Mouse (Mus musculus) kidney, adult 2 months (tissue): ENCODE data around the gene Tmem56.

Experiments
- CTCF ChIP-seq: fragments of 200-500 bp; conservative IDR thresholded peaks from 2 replicates; pipeline ENCODE4 v1.5.1; 2011; ENCODE audit warnings: low read depth, mild to moderate bottlenecking, control low read depth, low read length, moderate library complexity, mixed read lengths; ENCODE audit not compliant: insufficient read depth, insufficient read length
- POLR2A ChIP-seq: fragments of 200-500 bp; IDR thresholded peaks from one replicate; pipeline ENCODE4 v1.6.1; 2011; ENCODE audit warnings: low read depth, low read length, control low read depth

DNA sequence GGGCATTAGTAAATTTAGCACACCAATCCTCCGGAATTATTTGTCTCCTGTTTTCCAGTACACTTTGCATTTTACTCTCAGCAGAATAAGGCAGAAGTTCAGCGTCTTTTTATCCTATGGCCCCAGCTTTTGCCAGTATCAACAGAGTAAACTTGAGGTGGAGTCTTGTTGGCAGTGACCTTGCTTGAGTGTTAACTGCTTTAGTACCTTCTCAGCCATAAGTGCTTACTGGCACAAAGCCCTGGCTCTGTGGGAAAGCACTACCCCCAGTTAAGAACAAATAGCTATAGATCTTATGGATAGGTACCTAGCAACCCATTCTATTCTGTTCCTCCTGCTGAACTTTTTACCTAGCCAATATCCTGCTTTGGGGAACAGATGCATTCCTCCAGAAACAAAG is 93.7 kb downstream of the Tmem56 start:
- TF ChIP-seq POLR2A = no peak
- TF ChIP-seq CTCF = no peak
